Mouse (Mus musculus): ENCODE results near the gene Slc6a18. TPM values are rescaled to one million over a fixed set of nuclear protein-coding genes. Genes with fewer than 3 reads are reported as not detected.

Slc6a18 gene
- total and polyA plus RNA-seq, 3 experiments = not detected

GRCm38 (mm10) chr13:73702776-73703175 lies 25.0 kb upstream of the Slc6a18 start:
- Histone ChIP-seq H3K4me1 (ENCODE audit: control insufficient read depth in 1 of 2, insufficient read depth in 2 of 2, low read length in 2 of 2) (no peaks in the 10 kb centered on the region), H3K9ac (ENCODE audit: control insufficient read depth, low read depth, low read length, poor library complexity, severe bottlenecking) (no peak overlapping the region), H3K27me3 (ENCODE audit: control insufficient read depth in 1 of 2, insufficient read depth in 2 of 2, low read length in 2 of 2) (peaks cover 0 to 1% of the 10 kb centered on the region in 2 experiments; a peak in 3 of 4 replicates), H3K27ac (ENCODE audit: control insufficient read depth, low read depth, low read length) (no peak overlapping the region), H3K4me3 (ENCODE audit: control insufficient read depth in 1 of 2, insufficient read depth in 1 of 2, low read depth in 2 of 2, low read length in 2 of 2) (no peak overlapping the region), H3K36me3 (ENCODE audit: control insufficient read depth in 1 of 2, insufficient read depth in 2 of 2, low read length in 2 of 2) (no peaks in the 10 kb centered on the region), H3K9me3 (replicated peaks; ENCODE audit: insufficient read depth, low read length) (no peaks in the 10 kb centered on the region), H3K79me2 (ENCODE audit: control insufficient read depth, insufficient read depth, low read length, poor library complexity) (no peaks in the 10 kb centered on the region; the same call in 1 of the 2 replicates)
- TF ChIP-seq SMC3 (IDR thresholded peaks at IDR 0.05; ENCODE audit: low read depth, low read length) (no peak), CHD2 (IDR thresholded peaks at IDR 0.05; ENCODE audit: low read length) (no peak), KAT2A (conservative IDR thresholded peaks at IDR 0.05; ENCODE audit: low read depth, low read length) (no peak), CHD1 (IDR thresholded peaks at IDR 0.05; ENCODE audit: low read depth, low read length) (no peak), MAFK (IDR thresholded peaks at IDR 0.05; ENCODE audit: borderline replicate concordance, low read depth, low read length) (no peak), POLR2A (IDR thresholded peaks at IDR 0.05; ENCODE audit: control insufficient read depth in 1 of 2, insufficient read depth in 1 of 2, low read depth in 1 of 2, low read length in 2 of 2, poor library complexity in 1 of 2) (no peak), CTCF (IDR thresholded peaks at IDR 0.05 in 2 of 3, conservative IDR thresholded peaks at IDR 0.05 in 1 of 3; ENCODE audit: control insufficient read depth in 1 of 3, insufficient read depth in 1 of 3, low read depth in 2 of 3, low read length in 3 of 3, poor library complexity in 1 of 3, severe bottlenecking in 1 of 3) (no peak), ZKSCAN1 (IDR thresholded peaks at IDR 0.05; ENCODE audit: low read depth, low read length) (no peak), TBP (IDR thresholded peaks at IDR 0.05; ENCODE audit: low read depth, low read length) (no peak), POLR2AphosphoS2 (IDR thresholded peaks at IDR 0.05; ENCODE audit: low read length) (no peak), RCOR1 (IDR thresholded peaks at IDR 0.05; ENCODE audit: low read depth, low read length) (no peak)
- DNase-seq (ENCODE audit: low read depth, low spot score) = no peak

GRCm38 (mm10) chr13:73701161-73701883 lies 23.5 kb upstream of the Slc6a18 start:
- H3K4me3 ChIP-seq (ENCODE audit: control insufficient read depth in 1 of 2, insufficient read depth in 1 of 2, low read depth in 2 of 2, low read length in 2 of 2) = no peak overlapping the region
- H3K9me3 ChIP-seq (replicated peaks; ENCODE audit: insufficient read depth, low read length) = no peaks in the 10 kb centered on the region
- H3K27me3 ChIP-seq (ENCODE audit: control insufficient read depth in 1 of 2, insufficient read depth in 2 of 2, low read length in 2 of 2) = peaks cover 0 to 1% of the 10 kb centered on the region in 2 experiments

GRCm38 (mm10) chr13:73700554-73700953 lies 22.7 kb upstream of the Slc6a18 start:
- Histone ChIP-seq H3K9me3 (replicated peaks; ENCODE audit: insufficient read depth, low read length) (no peaks in the 10 kb centered on the region), H3K4me3 (ENCODE audit: control insufficient read depth in 1 of 2, insufficient read depth in 1 of 2, low read depth in 2 of 2, low read length in 2 of 2) (no peak overlapping the region), H3K79me2 (ENCODE audit: control insufficient read depth, insufficient read depth, low read length, poor library complexity) (no peaks in the 10 kb centered on the region), H3K4me1 (ENCODE audit: control insufficient read depth in 1 of 2, insufficient read depth in 2 of 2, low read length in 2 of 2) (no peaks in the 10 kb centered on the region), H3K36me3 (ENCODE audit: control insufficient read depth in 1 of 2, insufficient read depth in 2 of 2, low read length in 2 of 2) (no peaks in the 10 kb centered on the region), H3K27me3 (ENCODE audit: control insufficient read depth in 1 of 2, insufficient read depth in 2 of 2, low read length in 2 of 2) (peaks cover 0 to 1% of the 10 kb centered on the region in 2 experiments), H3K9ac (ENCODE audit: control insufficient read depth, low read depth, low read length, poor library complexity, severe bottlenecking) (no peak overlapping the region), H3K27ac (ENCODE audit: control insufficient read depth, low read depth, low read length) (no peak overlapping the region)
- no peak for DNase-seq (ENCODE audit: low read depth, low spot score)
- TF ChIP-seq MEF2A (IDR thresholded peaks at IDR 0.05; ENCODE audit: extremely low read depth, insufficient replicate concordance, low read depth, low read length, poor library complexity, severe bottlenecking) (no peak), MXI1 (IDR thresholded peaks at IDR 0.05; ENCODE audit: low read depth, low read length) (no peak), POLR2A (IDR thresholded peaks at IDR 0.05; ENCODE audit: control insufficient read depth in 1 of 2, insufficient read depth in 1 of 2, low read depth in 1 of 2, low read length in 2 of 2, poor library complexity in 1 of 2) (no peak), ELF1 (IDR thresholded peaks at IDR 0.05; ENCODE audit: low read depth, low read length) (no peak), ZMIZ1 (IDR thresholded peaks at IDR 0.05; ENCODE audit: low read depth, low read length) (no peak), NRF1 (IDR thresholded peaks at IDR 0.05; ENCODE audit: insufficient read depth, low read depth, low read length, poor library complexity, severe bottlenecking) (no peak), TCF12 (IDR thresholded peaks at IDR 0.05; ENCODE audit: low read depth, low read length) (no peak), HCFC1 (IDR thresholded peaks at IDR 0.05; ENCODE audit: low read depth, low read length) (no peak), NELFE (IDR thresholded peaks at IDR 0.05; ENCODE audit: low read depth, low read length) (no peak), CTCF (IDR thresholded peaks at IDR 0.05 in 2 of 3, conservative IDR thresholded peaks at IDR 0.05 in 1 of 3; ENCODE audit: control insufficient read depth in 1 of 3, insufficient read depth in 1 of 3, low read depth in 2 of 3, low read length in 3 of 3, poor library complexity in 1 of 3, severe bottlenecking in 1 of 3) (no peak), ZC3H11A (IDR thresholded peaks at IDR 0.05; ENCODE audit: low read depth, low read length) (no peak), MAFK (IDR thresholded peaks at IDR 0.05; ENCODE audit: borderline replicate concordance, low read depth, low read length) (no peak), CHD2 (IDR thresholded peaks at IDR 0.05; ENCODE audit: low read length) (no peak), USF1 (IDR thresholded peaks at IDR 0.05; ENCODE audit: low read depth, low read length) (no peak)

More at GRCm38 (mm10) chr13:73701161-73701883, 23.5 kb upstream of the Slc6a18 start:
- no peak overlapping the region for H3K9ac ChIP-seq (ENCODE audit: control insufficient read depth, low read depth, low read length, poor library complexity, severe bottlenecking)
- TF ChIP-seq HCFC1 (IDR thresholded peaks at IDR 0.05; ENCODE audit: low read depth, low read length) (no peak), CHD2 (IDR thresholded peaks at IDR 0.05; ENCODE audit: low read length) (no peak), ELF1 (IDR thresholded peaks at IDR 0.05; ENCODE audit: low read depth, low read length) (no peak), ZKSCAN1 (IDR thresholded peaks at IDR 0.05; ENCODE audit: low read depth, low read length) (no peak), TAL1 (IDR thresholded peaks at IDR 0.05; ENCODE audit: low read length) (no peak), BHLHE40 (IDR thresholded peaks at IDR 0.05; ENCODE audit: borderline replicate concordance, low read depth, low read length) (no peak), E2F4 (IDR thresholded peaks at IDR 0.05; ENCODE audit: borderline replicate concordance, low read depth, low read length) (no peak), MYC (IDR thresholded peaks at IDR 0.05; ENCODE audit: low read depth, low read length) (no peak), GATA1 (IDR thresholded peaks at IDR 0.05; ENCODE audit: low read depth, low read length) (no peak), ZC3H11A (IDR thresholded peaks at IDR 0.05; ENCODE audit: low read depth, low read length) (no peak)
- H3K79me2 ChIP-seq (ENCODE audit: control insufficient read depth, insufficient read depth, low read length, poor library complexity) = no peaks in the 10 kb centered on the region
- no peak overlapping the region for H3K27ac ChIP-seq (ENCODE audit: control insufficient read depth, low read depth, low read length)
- H3K36me3 ChIP-seq (ENCODE audit: control insufficient read depth in 1 of 2, insufficient read depth in 2 of 2, low read length in 2 of 2) = no peaks in the 10 kb centered on the region
- DNase-seq (ENCODE audit: low read depth, low spot score) = no peak
- H3K4me1 ChIP-seq (ENCODE audit: control insufficient read depth in 1 of 2, insufficient read depth in 2 of 2, low read length in 2 of 2) = no peaks in the 10 kb centered on the region

All from MEL (cell line).